ENCODE assay signal across 20 mouse cellular contexts in genomic region chr9:43067896-43068295, GRCm38 (mm10). TPM values are rescaled to one million over a fixed set of nuclear protein-coding genes. Genes with fewer than 3 reads are reported as not detected.
DNase-seq lines count a peak whose midpoint lies in the region; ATAC-seq lines count a peak whose summit lies in the region.
"Had no signal": no experiment of that assay in that cellular context is flagged by ENCODE, and none has a peak within 500 bp of the region (broad histone marks: within the 10 kb centered on the region; RNA-seq: fewer than 3 reads in every experiment).

No protein-coding gene starts in this region.

- no peak for ATAC-seq in forebrain, embryonic 13.5 days
- no peak for ATAC-seq in forebrain, embryonic 12.5 days (ENCODE audit: low FRiP score)
- no peak for ATAC-seq in hindbrain, embryonic 15.5 days (ENCODE audit: low FRiP score, low read depth)
- ATAC-seq in hindbrain, embryonic 11.5 days (ENCODE audit: low FRiP score) = no peak
- no peak for ATAC-seq in neural tube, embryonic 12.5 days (ENCODE audit: low FRiP score, low read depth)
- ATAC-seq: intestine, embryonic 16.5 days; liver, postnatal 0 days had no signal

- no peak overlapping the region for H3K27ac ChIP-seq in forebrain, embryonic 13.5 days
- no peak overlapping the region for H3K27ac ChIP-seq in forebrain, embryonic 12.5 days
- no peak overlapping the region for H3K27ac ChIP-seq in hindbrain, embryonic 15.5 days (replicated peaks)
- H3K27ac ChIP-seq in hindbrain, embryonic 11.5 days (ENCODE audit: low read depth, low read length) = no peak overlapping the region
- H3K27ac ChIP-seq in neural tube, embryonic 12.5 days = no peak overlapping the region
- H3K27ac ChIP-seq: heart, adult 2 months; heart, embryonic 15.5 days had no signal

- H3K4me1 ChIP-seq in forebrain, embryonic 13.5 days = peaks cover 38% of the 10 kb centered on the region
- peaks cover 22% of the 10 kb centered on the region for H3K4me1 ChIP-seq in forebrain, embryonic 12.5 days
- peaks cover 38% of the 10 kb centered on the region for H3K4me1 ChIP-seq in hindbrain, embryonic 15.5 days (replicated peaks)
- no peaks in the 10 kb centered on the region; the same call in 1 of the 2 replicates for H3K4me1 ChIP-seq in hindbrain, embryonic 11.5 days (replicated peaks; ENCODE audit: control insufficient read depth, insufficient read depth, low read length)
- H3K4me1 ChIP-seq in neural tube, embryonic 12.5 days = peaks cover 8% of the 10 kb centered on the region

- H3K4me2 ChIP-seq in forebrain, embryonic 13.5 days = peak overlapping the region; percentile 43; the same call in 1 of the 2 replicates
- no peak overlapping the region for H3K4me2 ChIP-seq in forebrain, embryonic 12.5 days
- peak overlapping the region; percentile 64 for H3K4me2 ChIP-seq in hindbrain, embryonic 15.5 days
- H3K4me2 ChIP-seq in hindbrain, embryonic 11.5 days (replicated peaks; ENCODE audit: low read depth, low read length) = no peak overlapping the region
- H3K4me2 ChIP-seq in neural tube, embryonic 12.5 days (replicated peaks) = peak overlapping the region; percentile 29; the same call in 1 of the 2 replicates
- H3K4me2 ChIP-seq: heart, embryonic 15.5 days; limb, embryonic 15.5 days had no signal

- WGBS in forebrain, embryonic 13.5 days = 79% methylated on average over 3 of the region's 3 CpGs
- 96% methylated on average over 3 of the region's 3 CpGs for WGBS in forebrain, embryonic 12.5 days
- WGBS in hindbrain, embryonic 15.5 days = 84% methylated on average over 3 of the region's 3 CpGs
- WGBS in hindbrain, embryonic 11.5 days = 88% methylated on average over 3 of the region's 3 CpGs
- WGBS in neural tube, embryonic 12.5 days = 88% methylated on average over 3 of the region's 3 CpGs

- H3K4me3 ChIP-seq in forebrain, embryonic 13.5 days = no peak overlapping the region
- H3K4me3 ChIP-seq in forebrain, embryonic 12.5 days (replicated peaks) = no peak overlapping the region
- peak overlapping the region; percentile 5; the same call in 1 of the 2 replicates for H3K4me3 ChIP-seq in hindbrain, embryonic 15.5 days
- H3K4me3 ChIP-seq in hindbrain, embryonic 11.5 days (ENCODE audit: low read depth, low read length) = no peak overlapping the region
- H3K4me3 ChIP-seq in neural tube, embryonic 12.5 days = no peak overlapping the region
- H3K4me3 ChIP-seq: heart, adult 2 months; heart, embryonic 15.5 days; limb, embryonic 15.5 days; megakaryocyte, embryonic 14.5 days had no signal

- H3K36me3 ChIP-seq in forebrain, embryonic 13.5 days (ENCODE audit: poor library complexity, severe bottlenecking) = no peaks in the 10 kb centered on the region
- no peaks in the 10 kb centered on the region for H3K36me3 ChIP-seq in forebrain, embryonic 12.5 days (replicated peaks)
- H3K36me3 ChIP-seq in hindbrain, embryonic 15.5 days = no peaks in the 10 kb centered on the region
- H3K36me3 ChIP-seq in hindbrain, embryonic 11.5 days (ENCODE audit: control insufficient read depth, insufficient read depth, low read length) = no peaks in the 10 kb centered on the region
- H3K36me3 ChIP-seq in neural tube, embryonic 12.5 days = no peaks in the 10 kb centered on the region
- H3K36me3 ChIP-seq: heart, embryonic 15.5 days; limb, embryonic 15.5 days had no signal

- DNase-seq in hindbrain, embryonic 11.5 days (ENCODE audit: low spot score) = no peak
- DNase-seq in neural tube, embryonic 10.5 days (ENCODE audit: extremely low spot score, low spot score) = no peak
- DNase-seq in kidney, adult 8-10 months = no peak
- no peak for DNase-seq in embryo, embryonic 10 days (ENCODE audit: low spot score)
- DNase-seq: adrenal gland, adult 2 months; cerebellum, adult 9-10 months; gastrocnemius, postnatal 10 days; heart, adult 2 months; heart, postnatal 4 days; liver, postnatal 0 days; retina, postnatal 1 day; thymus, postnatal 14 days had no signal

- no peak overlapping the region for H3K9ac ChIP-seq in forebrain, embryonic 13.5 days
- no peak overlapping the region for H3K9ac ChIP-seq in forebrain, embryonic 12.5 days
- no peak overlapping the region for H3K9ac ChIP-seq in hindbrain, embryonic 15.5 days
- no peak overlapping the region for H3K9ac ChIP-seq in hindbrain, embryonic 11.5 days (ENCODE audit: low read depth, low read length)
- H3K9ac ChIP-seq in neural tube, embryonic 12.5 days = no peak overlapping the region
- H3K9ac ChIP-seq: heart, embryonic 15.5 days; limb, embryonic 15.5 days; liver, postnatal 0 days had no signal

- H3K27me3 ChIP-seq in forebrain, embryonic 13.5 days = no peaks in the 10 kb centered on the region
- no peaks in the 10 kb centered on the region for H3K27me3 ChIP-seq in forebrain, embryonic 12.5 days
- no peaks in the 10 kb centered on the region for H3K27me3 ChIP-seq in hindbrain, embryonic 15.5 days
- no peaks in the 10 kb centered on the region for H3K27me3 ChIP-seq in hindbrain, embryonic 11.5 days (ENCODE audit: control insufficient read depth, insufficient read depth, low read length)
- no peaks in the 10 kb centered on the region for H3K27me3 ChIP-seq in neural tube, embryonic 12.5 days (replicated peaks)
- H3K27me3 ChIP-seq: heart, embryonic 15.5 days; limb, embryonic 15.5 days had no signal

- no peaks in the 10 kb centered on the region for H3K9me3 ChIP-seq in forebrain, embryonic 13.5 days (replicated peaks)
- no peaks in the 10 kb centered on the region for H3K9me3 ChIP-seq in forebrain, embryonic 12.5 days
- H3K9me3 ChIP-seq in hindbrain, embryonic 15.5 days = no peaks in the 10 kb centered on the region
- no peaks in the 10 kb centered on the region for H3K9me3 ChIP-seq in hindbrain, embryonic 11.5 days (ENCODE audit: control insufficient read depth, low read length)
- H3K9me3 ChIP-seq in neural tube, embryonic 12.5 days = no peaks in the 10 kb centered on the region
- H3K9me3 ChIP-seq: heart, embryonic 15.5 days; limb, embryonic 15.5 days; megakaryocyte, embryonic 14.5 days had no signal

RNA-seq across cellular contexts. Expression of gene Arhgef12, which starts 39.1 kb away (rescaled TPM):
- 14.9 and 15.8 TPM in 2 replicates for polyA plus RNA-seq in forebrain, embryonic 13.5 days (2015; fragmentation: Nextera tagmentation; extraction: Ambion mirVana)
- 14.2 and 17.8 TPM in 2 replicates for polyA plus RNA-seq in forebrain, embryonic 12.5 days (2016; fragmentation: Nextera tagmentation; extraction: Ambion mirVana)
- polyA plus RNA-seq in hindbrain, embryonic 15.5 days (2015; fragmentation: Nextera tagmentation; extraction: Ambion mirVana) = 18.5 and 20.3 TPM in 2 replicates
- polyA plus RNA-seq in hindbrain, embryonic 11.5 days (2014; fragmentation: Nextera tagmentation; extraction: Ambion mirVana) = 11.6 and 22.5 TPM in 2 replicates
- 17.1 and 19.2 TPM in 2 replicates for polyA plus RNA-seq in neural tube, embryonic 12.5 days (2016; fragmentation: Nextera tagmentation; extraction: Ambion mirVana)

RNA-seq across cellular contexts. Expression of gene Tmem136, which starts 48.5 kb away (rescaled TPM):
- polyA plus RNA-seq in forebrain, embryonic 13.5 days (2015; fragmentation: Nextera tagmentation; extraction: Ambion mirVana) = 8.9 and 10.1 TPM in 2 replicates
- 11.4 and 12.1 TPM in 2 replicates for polyA plus RNA-seq in forebrain, embryonic 12.5 days (2016; fragmentation: Nextera tagmentation; extraction: Ambion mirVana)
- polyA plus RNA-seq in hindbrain, embryonic 15.5 days (2015; fragmentation: Nextera tagmentation; extraction: Ambion mirVana) = 7.2 and 10.0 TPM in 2 replicates
- 16.9 and 19.2 TPM in 2 replicates for polyA plus RNA-seq in hindbrain, embryonic 11.5 days (2014; fragmentation: Nextera tagmentation; extraction: Ambion mirVana)
- 9.4 and 11.5 TPM in 2 replicates for polyA plus RNA-seq in neural tube, embryonic 12.5 days (2016; fragmentation: Nextera tagmentation; extraction: Ambion mirVana)

Comparison
In these comparisons a context has a peak if more than half of its experiments do, and no peak if none do; other contexts are left out.
1. H3K4me2 ChIP-seq: peak in forebrain, embryonic 13.5 days (single experiment), hindbrain, embryonic 15.5 days (single experiment) and neural tube, embryonic 12.5 days (single experiment); none in forebrain, embryonic 12.5 days (single experiment) and hindbrain, embryonic 11.5 days (single experiment).